ENCODE assay signal across 16 mouse cellular contexts in genomic region chr13:111333851-111334250, GRCm38 (mm10).
"Had no signal": no experiment of that assay in that cellular context is flagged by ENCODE, and none has a peak within 500 bp of the region (broad histone marks: within the 10 kb centered on the region; RNA-seq: fewer than 3 reads in every experiment).

No protein-coding gene starts in this region.

- H3K9me3 ChIP-seq: lung, embryonic 15.5 days; neural tube, embryonic 12.5 days; neural tube, embryonic 15.5 days had no signal

- H3K4me2 ChIP-seq: liver, embryonic 11.5 days; midbrain, embryonic 11.5 days; neural tube, embryonic 12.5 days; neural tube, embryonic 15.5 days had no signal

- H3K4me3 ChIP-seq: lung, embryonic 15.5 days; neural tube, embryonic 12.5 days; neural tube, embryonic 15.5 days had no signal

- H3K36me3 ChIP-seq: lung, embryonic 15.5 days; neural tube, embryonic 12.5 days; neural tube, embryonic 15.5 days had no signal

- H3K4me1 ChIP-seq: neural tube, embryonic 12.5 days; neural tube, embryonic 15.5 days had no signal

- DNase-seq: kidney, adult 18-20 months; kidney, adult 9 months; liver, postnatal 0 days; lung, postnatal 14 days; midbrain, embryonic 14.5 days; right cerebral cortex, adult 18-20 months; right cerebral cortex, postnatal 14 days; right cerebral cortex, postnatal 4 days; thymus, adult 18-20 months; thymus, postnatal 36 days had no signal

- ATAC-seq: liver, postnatal 0 days had no signal

- H3K27ac ChIP-seq: liver, embryonic 14.5 days; lung, embryonic 15.5 days; neural tube, embryonic 12.5 days; neural tube, embryonic 15.5 days had no signal

- H3K27me3 ChIP-seq: lung, embryonic 15.5 days; neural tube, embryonic 12.5 days; neural tube, embryonic 15.5 days had no signal

- H3K9ac ChIP-seq: liver, embryonic 14.5 days; liver, postnatal 0 days; lung, embryonic 15.5 days; neural tube, embryonic 12.5 days; neural tube, embryonic 15.5 days had no signal
